Mouse (Mus musculus) testis, adult 2 months (tissue): Measurements from ENCODE around the gene Bcl7a.

ENCODE experiments used
- CTCF ChIP-seq: fragments of 200-500 bp; IDR thresholded peaks from 2 replicates; pipeline ENCODE4 v1.5.1; 2012; ENCODE audit warnings: low read depth, mild to moderate bottlenecking, inconsistent platforms, low read length, moderate library complexity; ENCODE audit not compliant: control insufficient read depth, insufficient read depth, insufficient replicate concordance
- POLR2A ChIP-seq: fragments of 200-500 bp; IDR thresholded peaks from 2 replicates; pipeline ENCODE4 v1.6.1; 2012; ENCODE audit warnings: low read depth, mild to moderate bottlenecking, inconsistent platforms, low read length, moderate library complexity; ENCODE audit not compliant: control insufficient read depth

GRCm38 (mm10) chr5:123320136-123320535 is 23.5 kb upstream of the Bcl7a start:
- TF ChIP-seq CTCF (no peak), POLR2A (no peak)
